Mouse (Mus musculus): ENCODE results near the gene Ube2c. TPM values are rescaled to one million over a fixed set of nuclear protein-coding genes. Genes with fewer than 3 reads are reported as not detected.
A peak's percentile ranks its signal among the peaks of the same experiment; 100 is the strongest.

Ube2c gene
- total and polyA plus RNA-seq, 2 experiments from 2014 or later: 18.1 to 38.5 TPM

DNA sequence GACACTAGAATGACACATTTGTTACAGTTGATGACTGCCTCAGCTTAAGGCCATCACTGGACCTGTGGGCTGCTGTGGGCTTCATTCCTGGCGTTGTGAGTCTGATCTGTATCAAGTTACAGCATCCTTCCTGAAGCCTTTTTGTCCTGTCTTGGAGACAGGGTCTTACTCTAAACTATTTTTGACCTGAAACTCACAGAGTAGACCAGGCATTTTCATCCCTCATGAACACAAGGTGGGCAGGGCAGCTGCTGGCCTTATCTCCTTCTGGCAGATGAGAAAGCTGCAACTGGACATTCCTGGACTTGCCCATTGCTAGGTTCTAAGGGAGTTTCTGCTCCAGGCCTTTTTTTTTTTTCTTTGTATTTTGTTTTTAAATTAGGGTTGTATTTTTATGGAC is 11.0 kb upstream of the Ube2c start:
- no peak overlapping the region for H3K4me2 ChIP-seq (ENCODE audit: low read depth, low read length, poor library complexity, severe bottlenecking)
- H3K27ac ChIP-seq (ENCODE audit: low read depth, low read length): no peak overlapping the region
- peaks cover 68% of the 10 kb centered on the region for H3K36me3 ChIP-seq (ENCODE audit: insufficient read depth, low read length)
- 67% methylated on average over 1 of the region's 1 CpGs for WGBS
- no peak for ATAC-seq (ENCODE audit: low FRiP score)
- no peaks in the 10 kb centered on the region for H3K27me3 ChIP-seq (ENCODE audit: insufficient read depth, low read length)
- no peaks in the 10 kb centered on the region for H3K9me3 ChIP-seq (ENCODE audit: low read length)
- no peak overlapping the region for H3K4me3 ChIP-seq (ENCODE audit: low read depth, low read length)
- no peak overlapping the region for H3K9ac ChIP-seq (replicated peaks; ENCODE audit: low read length, poor library complexity, severe bottlenecking)
- H3K4me1 ChIP-seq (ENCODE audit: insufficient read depth, low read length): no peaks in the 10 kb centered on the region
- no peak for TF ChIP-seq CTCF (IDR thresholded peaks at IDR 0.05)
- no peak for DNase-seq (ENCODE audit: low spot score)

DNA sequence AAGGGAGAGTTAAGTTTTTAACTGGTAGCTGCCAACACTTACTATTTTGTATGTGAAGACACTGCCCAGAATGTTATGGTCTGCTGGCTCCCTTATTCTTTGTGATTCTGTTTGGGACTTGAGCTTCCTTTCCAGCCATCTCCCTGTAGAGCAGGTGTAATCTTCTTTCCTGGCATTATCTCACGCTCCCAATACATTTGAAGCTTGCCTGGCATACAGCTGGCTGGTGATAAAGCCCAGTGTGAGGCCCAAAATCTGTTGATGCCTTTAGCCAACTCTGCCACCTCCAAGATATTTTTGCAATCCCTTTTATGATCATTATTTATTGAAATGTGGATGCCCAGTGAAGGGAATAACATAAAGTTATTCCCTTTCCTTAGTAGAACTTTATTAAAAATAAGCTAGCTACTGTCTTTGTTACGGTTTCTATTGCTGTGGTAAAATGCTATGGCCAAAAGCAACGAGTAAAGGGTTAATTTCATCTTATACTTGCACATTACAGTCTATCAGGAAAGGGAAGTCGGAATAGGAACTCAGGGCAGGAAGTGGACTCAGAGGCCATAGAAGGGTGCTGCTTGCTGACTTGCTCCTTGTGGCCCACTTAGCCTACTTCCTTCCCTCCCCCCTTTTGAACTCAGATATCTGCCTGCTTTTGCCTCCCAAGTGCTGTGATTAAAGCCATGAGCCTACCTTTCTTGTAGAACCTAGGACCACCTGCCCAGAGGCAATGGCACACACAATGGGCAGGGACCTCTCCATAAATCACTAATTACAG is 9.5 kb upstream of the Ube2c start:
- H3K36me3 ChIP-seq (ENCODE audit: insufficient read depth, low read length): peaks cover 59% of the 10 kb centered on the region
- ATAC-seq (ENCODE audit: low FRiP score) (no peak), DNase-seq (ENCODE audit: low spot score) (no peak)
- H3K9me3 ChIP-seq (ENCODE audit: low read length): no peaks in the 10 kb centered on the region
- no peak overlapping the region for H3K9ac ChIP-seq (replicated peaks; ENCODE audit: low read length, poor library complexity, severe bottlenecking)
- 84% methylated on average over 4 of the region's 4 CpGs for WGBS
- no peak overlapping the region for H3K4me3 ChIP-seq (ENCODE audit: low read depth, low read length)
- no peak for TF ChIP-seq CTCF (IDR thresholded peaks at IDR 0.05)
- no peaks in the 10 kb centered on the region for H3K27me3 ChIP-seq (ENCODE audit: insufficient read depth, low read length)
- no peak overlapping the region for H3K27ac ChIP-seq (ENCODE audit: low read depth, low read length)
- H3K4me2 ChIP-seq (ENCODE audit: low read depth, low read length, poor library complexity, severe bottlenecking): no peak overlapping the region
- no peaks in the 10 kb centered on the region for H3K4me1 ChIP-seq (ENCODE audit: insufficient read depth, low read length)

DNA sequence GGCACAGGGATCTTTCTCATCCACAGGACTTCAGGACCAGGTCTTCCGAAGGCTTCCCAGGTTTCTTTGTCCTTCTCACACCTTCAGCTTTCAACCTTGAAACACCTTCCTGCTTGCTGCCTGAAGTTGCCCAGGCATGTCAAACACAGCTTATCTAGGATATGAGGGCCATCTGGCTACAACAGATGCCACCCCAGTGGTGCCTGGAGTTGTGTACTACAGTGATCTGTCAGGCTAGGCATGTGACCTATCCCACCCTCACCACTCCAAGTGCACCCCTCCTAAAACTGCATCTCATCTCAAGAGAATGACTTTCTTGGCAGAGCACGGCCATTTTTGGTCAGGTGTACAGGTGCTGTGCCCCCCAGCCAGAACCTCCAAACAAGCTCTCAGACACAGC is 8.2 kb upstream of the Ube2c start:
- DNase-seq (ENCODE audit: low spot score) (peak; percentile 21), ATAC-seq (ENCODE audit: low FRiP score) (no peak)
- no peak for TF ChIP-seq CTCF (IDR thresholded peaks at IDR 0.05)
- H3K36me3 ChIP-seq (ENCODE audit: insufficient read depth, low read length): peaks cover 53% of the 10 kb centered on the region
- H3K9ac ChIP-seq (replicated peaks; ENCODE audit: low read length, poor library complexity, severe bottlenecking): no peak overlapping the region
- no peak overlapping the region for H3K4me3 ChIP-seq (ENCODE audit: low read depth, low read length)
- H3K4me2 ChIP-seq (ENCODE audit: low read depth, low read length, poor library complexity, severe bottlenecking): no peak overlapping the region
- H3K9me3 ChIP-seq (ENCODE audit: low read length): no peaks in the 10 kb centered on the region
- no peak overlapping the region for H3K27ac ChIP-seq (ENCODE audit: low read depth, low read length)
- WGBS: 96% methylated on average over 2 of the region's 2 CpGs
- no peaks in the 10 kb centered on the region for H3K4me1 ChIP-seq (ENCODE audit: insufficient read depth, low read length)
- no peaks in the 10 kb centered on the region for H3K27me3 ChIP-seq (ENCODE audit: insufficient read depth, low read length)

DNA sequence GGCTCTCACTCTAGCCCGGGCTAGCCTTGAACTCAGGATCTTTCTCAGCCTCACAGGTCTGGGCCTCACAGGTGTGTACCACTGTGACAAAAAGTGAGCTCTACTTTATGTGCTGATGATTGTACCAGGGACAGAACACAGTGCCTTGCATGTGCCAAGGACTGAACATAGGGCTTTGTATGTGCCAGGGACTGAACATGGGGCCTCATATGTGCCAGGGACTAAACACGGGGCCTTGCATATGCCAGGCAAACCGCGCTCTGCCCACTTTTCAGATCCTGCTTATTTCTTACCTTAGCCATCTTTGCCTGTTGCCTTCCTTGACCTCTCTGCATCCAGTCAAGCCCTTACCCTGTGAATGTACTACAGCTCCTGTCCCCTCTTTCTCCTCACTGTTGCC is 7.7 kb upstream of the Ube2c start:
- ATAC-seq (ENCODE audit: low FRiP score) (no peak), DNase-seq (ENCODE audit: low spot score) (no peak)
- H3K27me3 ChIP-seq (ENCODE audit: insufficient read depth, low read length): no peaks in the 10 kb centered on the region
- WGBS: 98% methylated on average over 4 of the region's 4 CpGs
- H3K4me2 ChIP-seq (ENCODE audit: low read depth, low read length, poor library complexity, severe bottlenecking): no peak overlapping the region
- TF ChIP-seq CTCF (IDR thresholded peaks at IDR 0.05): no peak
- H3K9me3 ChIP-seq (ENCODE audit: low read length): no peaks in the 10 kb centered on the region
- H3K4me3 ChIP-seq (ENCODE audit: low read depth, low read length): no peak overlapping the region
- H3K27ac ChIP-seq (ENCODE audit: low read depth, low read length): no peak overlapping the region
- H3K9ac ChIP-seq (replicated peaks; ENCODE audit: low read length, poor library complexity, severe bottlenecking): no peak overlapping the region
- peaks cover 50% of the 10 kb centered on the region for H3K36me3 ChIP-seq (ENCODE audit: insufficient read depth, low read length)
- no peaks in the 10 kb centered on the region for H3K4me1 ChIP-seq (ENCODE audit: insufficient read depth, low read length)

DNA sequence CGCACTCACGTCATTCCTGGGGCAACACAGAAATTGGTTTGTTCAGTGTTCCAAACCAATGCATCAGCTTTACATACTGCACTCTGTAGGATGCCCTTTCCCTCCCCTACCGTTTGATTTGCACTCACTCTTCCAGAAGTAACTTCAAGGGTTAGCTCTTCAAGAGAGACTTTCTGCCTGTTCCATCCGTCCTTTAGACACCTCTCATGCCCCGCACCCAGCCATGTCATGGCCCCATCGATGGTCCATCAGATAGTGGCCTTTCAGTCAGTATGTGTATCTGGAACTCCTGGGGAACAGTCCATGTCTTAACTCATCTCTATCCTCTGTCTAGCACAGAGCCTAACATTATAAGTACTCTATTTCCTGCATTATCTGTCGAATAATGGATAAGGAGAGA is 7.1 kb upstream of the Ube2c start:
- H3K4me2 ChIP-seq (ENCODE audit: low read depth, low read length, poor library complexity, severe bottlenecking): no peak overlapping the region
- H3K27me3 ChIP-seq (ENCODE audit: insufficient read depth, low read length): no peaks in the 10 kb centered on the region
- peaks cover 47% of the 10 kb centered on the region for H3K36me3 ChIP-seq (ENCODE audit: insufficient read depth, low read length)
- H3K4me1 ChIP-seq (ENCODE audit: insufficient read depth, low read length): no peaks in the 10 kb centered on the region
- no peak for ATAC-seq (ENCODE audit: low FRiP score)
- H3K27ac ChIP-seq (ENCODE audit: low read depth, low read length): no peak overlapping the region
- 90% methylated on average over 7 of the region's 7 CpGs for WGBS
- H3K9ac ChIP-seq (replicated peaks; ENCODE audit: low read length, poor library complexity, severe bottlenecking): no peak overlapping the region
- H3K4me3 ChIP-seq (ENCODE audit: low read depth, low read length): no peak overlapping the region
- TF ChIP-seq CTCF (IDR thresholded peaks at IDR 0.05): no peak
- no peaks in the 10 kb centered on the region for H3K9me3 ChIP-seq (ENCODE audit: low read length)
- no peak for DNase-seq (ENCODE audit: low spot score)

DNA sequence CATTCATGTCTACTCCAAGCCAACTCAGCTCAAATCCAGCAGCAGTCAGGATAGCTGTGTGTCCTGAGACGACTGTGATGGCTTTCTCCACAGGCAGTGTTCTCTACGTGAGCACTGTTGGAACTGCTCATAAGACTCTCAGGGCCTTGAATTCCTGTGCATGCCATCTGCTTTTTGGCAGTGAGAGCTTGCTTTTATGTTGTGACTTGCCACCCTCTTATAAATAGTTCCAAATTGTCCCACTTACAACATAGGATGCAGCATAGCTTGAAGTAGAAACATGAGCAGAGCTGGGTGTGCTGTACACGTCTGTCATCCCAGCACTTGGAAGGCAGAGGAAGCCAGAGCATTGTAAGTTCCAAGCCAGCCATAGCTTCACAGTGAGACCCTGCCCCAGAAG is 3.9 kb upstream of the Ube2c start:
- H3K36me3 ChIP-seq (ENCODE audit: insufficient read depth, low read length): peaks cover 44% of the 10 kb centered on the region
- no peak overlapping the region for H3K9ac ChIP-seq (replicated peaks; ENCODE audit: low read length, poor library complexity, severe bottlenecking)
- no peak for DNase-seq (ENCODE audit: low spot score)

More for the DNA sequence above, 3.9 kb upstream of the Ube2c start:
- Histone ChIP-seq H3K27ac (ENCODE audit: low read depth, low read length) (no peak overlapping the region), H3K4me2 (ENCODE audit: low read depth, low read length, poor library complexity, severe bottlenecking) (no peak overlapping the region), H3K27me3 (ENCODE audit: insufficient read depth, low read length) (no peaks in the 10 kb centered on the region), H3K4me3 (ENCODE audit: low read depth, low read length) (no peak overlapping the region), H3K4me1 (ENCODE audit: insufficient read depth, low read length) (no peaks in the 10 kb centered on the region), H3K9me3 (ENCODE audit: low read length) (no peaks in the 10 kb centered on the region)
- no peak for TF ChIP-seq CTCF (IDR thresholded peaks at IDR 0.05)
- ATAC-seq (ENCODE audit: low FRiP score): no peak
- WGBS: 85% methylated on average over 3 of the region's 3 CpGs
